Mouse (Mus musculus) spleen, postnatal 4 days (tissue): Measurements from ENCODE around the gene Gm28047.
"Not testable (repeated sequence)": the region's sequence is repeated elsewhere in the genome, so short reads cannot be mapped to it uniquely, and the experiment has no call there.

Experiments used
- DNase-seq, 2 experiments: peaks; one replicate each; pipeline ENCODE4 v3.0.0; 2022; ENCODE audit warnings: low spot score in 2 of 2

The Gm28047 gene

DNA sequence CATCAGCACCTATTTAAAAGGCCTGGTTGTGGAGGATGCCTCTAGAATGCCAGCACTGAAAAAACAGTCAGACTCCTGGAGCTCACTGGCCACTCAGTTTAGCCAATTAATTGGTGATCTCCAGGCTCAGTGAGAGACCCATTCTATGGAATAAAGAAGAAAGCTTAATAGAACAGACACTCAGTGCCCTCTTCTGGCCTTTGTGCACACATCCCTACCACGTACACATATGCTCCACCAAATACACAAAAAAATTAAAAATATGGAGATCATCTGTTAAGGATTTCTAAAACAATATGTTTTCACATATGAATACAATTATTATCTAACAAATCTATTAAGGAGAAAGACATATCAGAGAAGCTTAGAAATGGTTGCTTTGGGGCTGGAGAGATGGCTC is 4.1 kb downstream of the Gm28047 start:
- no peak for DNase-seq

DNA sequence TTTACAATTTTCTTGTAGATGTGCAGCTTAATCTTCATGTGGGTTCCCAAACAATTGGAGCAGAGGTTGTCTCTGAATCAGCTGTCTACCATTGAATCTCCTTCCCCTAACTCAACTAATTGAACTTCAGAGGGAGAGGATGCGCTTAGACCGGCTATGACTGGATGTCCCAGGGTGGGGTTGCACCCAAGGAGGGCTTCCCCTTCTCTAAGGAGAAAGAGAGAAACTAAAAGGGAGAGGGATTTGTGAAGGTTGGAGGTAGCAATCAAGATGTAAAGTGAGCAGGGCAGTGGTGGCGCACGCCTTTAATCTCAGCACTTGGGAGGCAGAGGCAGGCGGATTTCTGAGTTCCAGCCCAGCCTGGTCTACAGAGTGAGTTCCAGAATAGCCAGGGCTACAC is 5.4 kb downstream of the Gm28047 start:
- no peak for DNase-seq

DNA sequence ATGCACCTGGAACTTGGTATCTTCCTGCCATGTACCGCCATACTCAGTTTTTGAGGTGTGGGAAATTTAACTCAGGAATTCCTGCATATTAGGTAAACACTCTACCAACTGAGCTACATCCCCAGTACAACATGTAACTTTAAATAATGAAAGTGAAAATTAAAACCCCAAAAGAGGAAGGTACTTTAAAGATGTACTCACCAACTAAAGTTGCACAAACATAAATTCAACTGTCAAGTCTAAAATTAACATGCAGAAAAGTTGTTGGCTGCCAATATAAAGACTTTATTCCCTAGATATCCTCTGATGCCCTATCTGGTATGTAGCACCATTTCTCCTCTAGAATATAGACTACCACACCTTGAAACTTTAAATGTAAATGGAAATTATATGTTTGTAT is 7.2 kb downstream of the Gm28047 start:
- DNase-seq = no peak

DNA sequence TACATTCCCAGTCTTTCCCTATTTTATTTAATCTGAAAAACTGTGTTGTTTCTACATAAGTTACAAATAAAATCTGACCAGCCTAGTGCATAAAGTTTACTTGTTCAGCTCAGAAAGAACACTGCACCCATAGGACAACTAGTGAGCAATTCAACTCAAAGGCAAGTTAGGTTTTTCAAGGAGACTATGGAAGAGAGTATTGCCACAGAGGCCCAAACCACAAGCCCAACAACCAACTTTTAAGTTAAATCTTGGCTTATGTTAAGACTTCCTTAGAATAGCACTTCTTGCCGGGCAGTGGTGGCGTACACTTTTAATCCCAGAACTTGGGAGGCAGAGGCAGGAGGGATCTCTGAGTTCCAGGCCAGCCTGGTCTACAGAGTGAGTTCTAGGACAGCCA is 8.7 kb downstream of the Gm28047 start:
- DNase-seq = no peak

DNA sequence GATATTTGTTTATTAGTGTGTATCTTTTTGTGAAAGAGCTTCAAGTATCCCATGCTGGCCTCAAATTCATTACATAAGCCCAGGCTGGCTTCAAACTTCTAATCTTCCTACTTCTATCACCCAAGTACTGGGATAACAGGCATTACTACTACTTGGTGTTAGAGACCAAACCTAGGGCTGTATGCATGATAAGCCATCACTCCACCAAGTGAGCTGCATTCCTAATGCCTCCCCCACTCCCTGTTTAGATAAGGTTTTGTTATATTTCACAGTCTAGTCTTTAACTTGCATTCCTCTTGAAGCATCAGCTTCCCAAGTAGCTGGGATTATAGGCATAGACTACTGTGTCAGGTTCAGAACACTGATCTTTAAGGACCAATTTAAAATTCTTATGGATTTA is 10.6 kb downstream of the Gm28047 start:
- DNase-seq = no peak

DNA sequence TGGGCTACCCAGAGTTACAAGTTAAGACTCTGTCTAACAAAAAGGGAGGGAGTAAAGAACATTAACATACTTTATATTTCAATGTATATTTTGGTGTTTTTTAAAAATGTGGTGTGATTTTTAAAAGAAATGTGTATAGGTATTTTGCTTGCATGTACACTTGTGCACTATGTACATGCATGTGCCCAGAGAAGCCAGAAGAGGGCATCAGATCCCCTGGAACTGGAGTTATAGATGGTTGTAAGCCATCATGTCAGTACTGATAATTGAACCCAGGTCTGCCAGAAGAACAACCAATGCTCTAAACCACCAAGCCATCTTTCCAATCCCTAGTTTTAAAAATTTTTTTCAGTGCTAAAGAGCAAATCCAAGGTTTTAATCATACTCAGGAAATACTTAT is 11.9 kb downstream of the Gm28047 start:
- no peak for DNase-seq

DNA sequence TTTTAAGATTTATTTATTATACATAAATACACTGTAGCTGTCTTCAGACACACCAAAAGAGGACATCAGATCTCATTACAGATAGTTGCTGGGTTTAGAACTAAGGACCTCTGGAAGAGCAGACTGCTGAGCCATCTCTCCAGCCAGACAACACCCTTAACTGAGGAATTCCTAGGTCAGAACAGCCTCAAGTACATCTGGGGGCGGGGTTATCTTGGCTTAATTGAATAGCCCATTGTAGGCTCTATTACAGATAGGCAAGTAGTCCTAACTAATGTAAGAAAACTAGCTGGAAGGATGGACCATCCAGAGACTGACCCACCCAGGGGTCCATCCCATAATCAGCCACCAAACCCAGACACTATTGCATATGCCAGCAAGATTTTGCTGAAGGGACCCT is 16.3 kb downstream of the Gm28047 start:
- DNase-seq = not testable (repeated sequence)

DNA sequence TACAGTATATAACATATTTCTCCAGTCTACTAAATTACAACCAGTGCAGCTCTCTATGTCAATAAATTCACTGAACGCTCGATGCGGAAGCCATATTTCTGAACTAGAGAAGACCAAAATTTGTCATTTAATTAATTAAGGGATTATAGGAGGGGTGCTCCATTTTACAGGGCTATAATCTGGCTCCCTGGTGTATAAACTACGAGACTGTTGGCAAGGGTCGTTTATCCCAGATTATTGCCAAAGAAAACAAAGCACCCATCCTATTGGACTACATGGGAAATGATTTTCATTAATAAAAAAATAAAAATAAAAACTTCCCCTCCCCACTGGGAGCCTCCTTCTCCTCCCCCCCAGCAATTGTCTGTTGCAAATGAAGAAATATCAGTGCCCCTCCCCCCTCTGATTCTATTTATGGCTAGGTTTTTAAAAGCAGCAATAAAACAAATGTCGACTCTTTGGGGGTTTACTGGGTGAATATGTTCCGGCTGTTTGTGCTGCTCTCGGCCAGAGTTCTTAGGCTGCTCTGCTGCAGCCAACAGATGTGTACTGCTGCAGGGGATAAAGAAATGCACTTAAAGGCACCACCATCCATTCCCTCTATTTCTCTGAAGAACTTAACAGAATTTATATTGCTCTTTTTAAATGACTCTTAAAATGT is 30.7 kb downstream of the Gm28047 start:
- no peak for DNase-seq

DNA sequence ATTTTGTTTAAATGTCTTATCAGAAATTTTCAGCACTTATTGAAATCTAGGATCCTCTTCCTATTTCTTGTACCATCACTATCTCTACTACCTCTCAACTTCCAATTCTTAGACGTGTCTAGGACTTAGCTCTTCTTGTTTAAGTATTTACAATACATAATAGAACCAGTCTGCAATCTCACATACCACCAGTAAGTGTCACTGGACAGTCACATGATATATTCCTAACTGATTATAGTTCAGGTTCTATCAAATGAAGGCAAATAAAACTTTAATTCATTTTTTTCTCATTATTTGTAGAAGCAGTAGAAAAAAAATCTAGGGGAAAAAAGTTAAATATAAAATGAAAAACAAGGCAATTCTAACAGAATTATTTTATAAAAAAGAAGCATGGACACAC is 32.2 kb downstream of the Gm28047 start:
- DNase-seq = no peak

DNA sequence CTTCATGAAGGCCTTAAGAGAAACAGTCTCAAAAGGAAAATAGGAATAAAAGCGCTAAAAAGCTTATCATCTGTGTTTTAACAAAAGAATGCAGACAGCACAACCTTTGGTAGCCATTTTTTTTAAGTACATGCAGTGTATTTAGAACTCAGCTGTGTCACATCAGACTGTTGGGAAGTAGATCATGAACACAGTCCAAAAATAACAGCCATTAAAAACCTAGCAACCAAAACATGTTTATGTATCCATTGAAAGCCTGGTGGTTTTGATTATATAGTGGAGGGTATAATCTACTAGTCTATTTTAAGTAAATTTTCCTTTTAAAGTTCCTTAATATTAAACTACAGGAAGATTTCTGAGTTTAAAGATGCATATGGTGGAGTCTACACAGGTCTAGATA is 34.3 kb downstream of the Gm28047 start:
- DNase-seq = no peak

DNA sequence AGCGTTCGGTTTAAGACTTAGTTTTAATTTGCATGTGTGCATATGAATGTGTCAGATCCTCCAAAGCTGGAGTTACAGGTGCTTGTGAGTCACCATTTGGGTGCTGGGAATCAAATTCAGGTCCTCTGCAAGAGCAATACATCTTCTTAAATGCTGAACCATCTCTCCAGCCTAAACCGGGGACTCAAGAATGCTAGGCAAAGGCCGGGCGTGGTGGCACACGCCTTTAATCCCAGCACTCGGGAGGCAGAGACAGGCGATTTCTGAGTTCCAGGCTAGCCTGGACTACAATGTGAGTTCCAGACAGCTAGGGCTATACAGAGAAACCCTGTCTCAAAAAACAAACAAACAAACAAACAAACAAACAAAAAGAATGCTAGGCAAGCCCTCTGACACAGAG is 35.0 kb downstream of the Gm28047 start:
- no peak for DNase-seq

DNA sequence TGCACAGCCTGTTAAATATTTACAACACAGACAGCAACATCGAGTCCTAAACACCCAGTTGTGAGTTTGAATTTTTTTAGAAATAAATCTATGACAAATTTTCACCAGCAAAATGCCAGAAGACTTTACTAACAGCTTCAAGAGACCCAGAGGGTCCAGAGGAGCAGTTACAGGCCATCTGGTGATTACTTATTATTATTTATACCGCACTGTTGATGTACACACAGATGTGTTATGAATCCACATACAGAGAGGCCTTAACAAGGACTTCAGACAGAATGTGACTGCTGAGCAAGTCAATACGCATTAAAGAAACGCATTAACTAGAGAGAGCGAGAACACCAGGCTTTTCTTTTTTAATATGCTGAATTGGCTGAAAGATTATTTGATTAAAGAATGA is 39.4 kb downstream of the Gm28047 start:
- DNase-seq = no peak

DNA sequence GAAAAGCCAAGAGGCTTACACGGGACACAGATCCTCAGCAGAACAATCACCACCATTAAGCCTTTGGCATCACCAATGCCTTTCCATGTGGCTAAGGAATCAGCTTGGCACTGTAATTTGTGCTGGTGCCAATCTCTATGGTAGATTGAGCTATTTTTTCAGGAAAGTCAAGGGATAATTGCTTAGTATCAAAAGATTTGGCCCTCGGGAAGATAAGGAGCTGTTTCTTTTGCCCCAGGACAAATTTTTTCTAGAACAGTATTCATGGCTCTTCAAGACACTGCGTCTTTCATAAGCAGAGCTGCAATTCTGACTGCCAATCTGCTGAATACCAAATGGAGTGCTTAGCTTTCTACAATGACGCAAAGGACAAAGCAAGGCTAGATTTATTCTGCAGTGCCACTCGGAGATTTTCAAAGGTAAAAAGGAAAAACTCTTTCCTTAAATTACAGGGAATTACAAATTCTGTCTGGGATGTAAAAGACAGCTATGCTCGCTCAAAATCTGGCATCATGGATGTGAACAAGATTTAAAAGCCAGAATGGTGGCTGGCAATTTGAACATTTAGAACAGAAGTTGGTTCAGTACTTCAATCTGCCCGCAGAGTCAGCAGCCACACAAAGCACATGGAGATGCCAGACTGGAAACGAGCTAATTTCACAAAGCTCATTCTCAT is 41.0 kb downstream of the Gm28047 start:
- DNase-seq = no peak

DNA sequence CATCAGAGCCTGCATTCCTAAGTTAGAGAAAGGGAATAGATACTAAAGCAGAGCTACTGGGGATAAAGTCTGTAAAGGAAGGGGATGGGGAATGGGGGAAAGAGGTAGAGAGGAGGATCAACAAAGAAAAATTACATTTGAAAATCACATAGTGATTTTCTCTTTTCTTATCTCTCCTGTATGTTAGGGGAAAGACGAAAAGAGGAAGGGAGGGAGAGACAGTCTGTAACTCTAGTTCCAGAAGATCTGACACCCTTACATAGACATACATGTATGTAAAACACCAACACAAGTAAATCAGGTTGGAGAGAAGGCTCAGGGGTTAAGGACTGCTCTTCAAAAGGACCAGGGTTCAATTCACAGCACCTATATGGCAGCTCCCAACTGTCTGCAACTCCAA is 43.7 kb downstream of the Gm28047 start:
- DNase-seq = no peak

DNA sequence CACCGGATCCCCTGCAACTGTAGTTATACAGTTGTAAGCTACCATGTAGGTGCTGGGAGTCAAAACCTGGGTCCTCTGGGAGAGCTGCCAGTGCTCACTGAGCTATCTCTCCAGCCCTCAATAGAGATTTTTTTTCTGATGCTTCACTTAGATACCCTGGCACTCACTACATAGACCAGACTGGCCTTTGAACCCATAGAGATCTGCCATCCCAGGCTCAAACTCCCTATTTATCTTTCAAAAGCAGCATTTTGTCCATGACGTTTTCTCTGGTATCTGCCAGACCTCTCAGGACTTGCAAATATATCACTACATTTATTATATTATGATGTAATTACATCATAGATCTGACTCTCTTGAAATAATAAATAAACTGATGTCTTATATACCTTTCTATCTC is 46.5 kb downstream of the Gm28047 start:
- DNase-seq = no peak

DNA sequence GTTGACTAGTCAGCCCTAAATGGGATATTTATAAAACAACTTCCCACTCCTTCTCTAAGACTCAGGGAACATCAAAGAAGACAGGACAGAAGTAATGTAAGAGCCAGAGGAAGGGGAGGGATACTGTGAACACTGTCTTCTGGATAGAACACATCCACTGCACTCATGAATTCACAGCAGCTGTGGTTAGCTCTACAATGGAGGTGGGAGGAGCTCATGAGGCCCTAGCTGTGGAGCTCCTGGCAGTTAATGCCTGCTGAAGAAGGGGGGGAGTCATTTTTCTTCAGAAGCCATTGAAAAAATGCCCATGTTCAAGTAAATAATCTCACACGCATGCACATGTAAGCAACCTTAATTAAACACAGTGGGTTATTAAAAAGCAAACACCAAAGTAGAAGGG is 47.9 kb downstream of the Gm28047 start:
- DNase-seq = no peak

DNA sequence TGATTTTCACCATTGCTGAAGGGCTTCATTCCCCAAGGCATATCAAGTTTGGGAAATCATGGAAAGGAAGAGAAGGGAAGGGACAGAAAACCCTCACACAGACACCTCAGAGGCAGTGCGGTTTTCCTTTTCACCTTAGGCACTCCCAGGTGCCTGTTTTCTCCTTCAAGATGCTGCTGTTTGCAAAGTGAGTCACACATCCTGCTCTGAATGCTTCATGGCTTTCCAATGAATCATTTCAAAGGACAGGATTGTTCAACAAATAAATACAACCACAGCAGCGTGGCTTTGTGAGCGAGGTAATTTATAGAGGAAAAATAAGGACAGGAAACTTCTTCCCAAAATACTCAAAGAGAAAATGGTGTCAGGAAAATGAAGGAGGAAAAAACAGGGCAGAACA is 52.8 kb downstream of the Gm28047 start:
- no peak for DNase-seq

DNA sequence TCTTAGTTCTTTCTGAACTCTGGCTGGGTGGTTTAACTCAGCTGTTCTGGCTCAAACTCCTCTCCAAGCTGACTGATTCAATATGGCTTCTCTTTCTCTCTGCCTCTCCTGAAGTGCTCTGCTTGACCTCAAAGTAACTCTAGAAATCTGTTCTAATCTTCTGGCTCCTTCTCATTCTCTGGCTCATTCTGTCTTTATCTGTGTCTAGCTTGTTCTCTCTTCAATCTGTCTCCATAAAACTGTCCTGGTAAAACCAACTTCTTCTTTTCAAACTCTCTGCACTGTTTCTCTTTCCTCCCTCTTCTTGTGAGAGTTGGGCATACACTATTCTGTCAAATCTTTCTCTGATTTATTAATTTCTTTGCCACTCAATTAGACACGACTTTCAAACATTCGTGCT is 57.0 kb downstream of the Gm28047 start:
- no peak for DNase-seq

DNA sequence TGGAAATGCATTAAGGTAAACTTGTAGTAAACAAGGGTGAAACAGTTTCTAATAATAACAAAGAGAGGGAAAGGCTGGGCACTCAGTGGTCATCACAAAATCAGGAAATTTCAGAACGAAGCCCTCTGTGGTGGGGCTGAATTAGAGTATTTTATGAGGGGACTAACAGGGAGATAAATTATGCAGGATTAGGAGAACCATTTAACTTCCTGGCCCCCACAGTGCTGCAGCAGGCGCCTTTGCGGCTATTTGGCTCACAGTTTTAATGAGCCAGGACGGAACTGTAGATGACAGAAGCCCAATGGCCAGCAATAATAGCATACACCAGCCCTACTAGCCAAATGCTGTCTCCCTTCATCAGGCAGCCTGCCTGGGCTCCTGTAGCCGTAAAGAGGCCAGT is 61.2 kb downstream of the Gm28047 start:
- DNase-seq = peak in 1 of 2 experiments; percentile 31

DNA sequence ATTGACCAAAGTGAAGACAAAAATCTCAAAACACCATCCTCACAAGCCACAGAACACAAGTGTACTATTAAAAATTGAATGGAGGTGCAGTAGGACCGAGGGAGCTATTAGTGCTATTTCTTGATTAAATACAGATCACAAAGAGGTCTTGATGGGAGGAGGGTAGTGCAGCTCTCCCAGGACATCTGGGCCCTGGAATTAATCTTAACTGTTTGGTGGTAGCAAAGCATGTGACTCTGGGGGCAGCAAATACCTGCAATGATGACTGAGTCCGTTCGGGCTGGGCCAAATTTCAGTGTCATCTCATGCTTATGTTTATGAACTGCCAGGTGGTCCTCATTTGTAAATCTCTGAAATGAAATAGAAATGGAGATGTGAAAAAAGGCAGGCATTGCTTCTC is 61.8 kb downstream of the Gm28047 start:
- peak in 1 of 2 experiments; percentile 19 for DNase-seq

DNA sequence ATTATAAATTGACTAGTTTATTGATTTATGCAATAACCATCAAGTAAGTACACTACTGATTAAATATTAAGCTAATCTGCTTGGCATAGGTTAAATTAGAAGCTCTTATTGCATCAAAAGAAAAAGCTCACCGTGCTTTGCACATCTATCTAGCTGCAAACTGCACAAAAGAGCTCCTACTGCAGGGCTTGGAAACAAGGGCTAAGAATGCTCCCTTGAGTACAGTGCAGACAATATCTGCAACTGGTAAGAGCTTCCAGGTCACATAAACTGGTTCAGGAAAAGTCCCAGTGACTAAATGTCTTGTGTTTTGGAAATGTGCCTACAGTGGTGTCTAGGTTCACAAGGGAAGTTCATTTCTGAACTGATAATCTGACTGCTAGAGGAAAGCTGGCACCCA is 62.4 kb downstream of the Gm28047 start:
- DNase-seq = peak in 1 of 2 experiments; percentile 12

DNA sequence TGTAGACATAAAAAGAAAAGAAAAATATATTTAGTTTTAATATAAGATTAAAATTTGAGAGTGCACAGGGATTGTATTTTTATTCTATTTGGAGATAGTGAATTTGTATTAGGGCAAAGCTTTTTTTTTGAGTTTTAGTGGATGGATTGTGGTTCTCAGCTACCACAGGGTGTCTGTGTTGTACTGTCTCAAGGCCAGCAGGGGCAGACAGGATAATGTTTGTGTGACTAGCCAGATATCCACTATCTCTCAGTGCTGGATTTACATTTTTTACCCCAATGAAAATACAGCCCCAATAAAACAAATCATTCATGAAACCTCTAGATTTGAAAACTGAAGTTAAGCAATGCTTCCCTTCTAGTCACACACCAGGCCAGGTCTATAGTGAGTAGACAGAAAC is 67.3 kb downstream of the Gm28047 start:
- DNase-seq = no peak

DNA sequence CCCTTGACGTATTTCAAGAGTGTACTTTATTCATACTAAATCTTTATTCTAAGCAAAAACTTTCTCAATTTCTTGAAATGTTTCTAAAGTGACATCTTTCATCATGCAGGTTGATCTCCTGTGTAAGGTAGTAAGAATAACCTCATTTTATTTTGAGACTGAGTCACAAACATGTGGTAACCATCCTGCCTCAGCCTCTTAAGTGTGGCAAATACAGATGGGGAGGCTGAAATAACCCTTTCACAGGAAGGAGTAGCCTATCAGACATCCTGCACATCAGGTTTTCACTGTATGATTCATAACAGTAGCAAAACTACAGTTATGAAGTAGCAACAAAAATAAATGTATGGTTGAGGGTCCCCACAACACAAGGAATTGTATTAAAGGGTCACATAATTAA is 69.3 kb downstream of the Gm28047 start:
- no peak for DNase-seq

DNA sequence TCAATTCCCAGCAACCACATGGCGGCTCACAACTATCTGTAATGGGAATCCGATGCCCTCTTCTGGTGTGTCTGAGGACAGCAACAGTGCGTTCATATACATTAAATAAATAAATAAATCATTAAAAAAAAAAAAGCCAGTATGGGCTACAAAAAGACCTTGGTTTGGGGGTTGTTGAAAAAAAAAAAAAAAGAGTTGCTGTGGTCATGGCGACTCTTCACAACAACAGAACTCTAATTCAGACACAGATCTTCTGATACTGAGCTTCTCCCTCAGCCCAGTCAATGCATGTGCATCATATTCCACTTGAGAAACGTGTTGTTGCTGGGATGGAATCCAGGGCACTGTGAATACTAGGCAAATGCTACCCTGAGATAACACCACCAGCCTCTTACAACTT is 72.3 kb downstream of the Gm28047 start:
- no peak for DNase-seq
